19 mouse cellular contexts compared by ENCODE assay signal in the genomic region with DNA sequence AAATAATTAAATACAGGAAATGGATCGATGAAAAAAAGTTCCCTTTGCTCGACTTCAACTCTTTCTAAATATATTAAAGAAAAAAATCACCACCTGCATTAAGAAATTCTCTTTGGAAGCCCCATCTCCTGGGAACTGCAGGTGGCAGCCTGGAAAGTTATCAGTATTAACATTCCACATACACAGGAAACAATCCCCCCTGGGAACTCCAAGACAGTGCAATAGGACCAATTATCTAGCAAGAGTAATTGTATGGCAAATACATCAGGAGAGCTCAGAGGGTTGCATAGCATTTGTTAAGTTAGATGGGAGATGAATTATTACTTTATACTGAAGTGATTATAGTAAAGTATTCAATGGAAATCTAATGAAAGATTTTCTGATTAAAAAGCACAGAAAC.
DNase-seq lines count a peak whose midpoint lies in the region; ATAC-seq and TF ChIP-seq lines count a peak whose summit lies in the region.
"Had no signal": no experiment of that assay in that cellular context is flagged by ENCODE, and none has a peak within 500 bp of the region (broad histone marks: within the 10 kb centered on the region; RNA-seq: fewer than 3 reads in every experiment).

No protein-coding gene starts in this region.

- no peak overlapping the region for H3K27ac ChIP-seq in limb, embryonic 12.5 days
- H3K27ac ChIP-seq in limb, embryonic 10.5 days: no peak overlapping the region
- H3K27ac ChIP-seq: embryonic facial prominence, embryonic 13.5 days; forebrain, embryonic 13.5 days; forebrain, embryonic 15.5 days had no signal

- no peaks in the 10 kb centered on the region for H3K36me3 ChIP-seq in limb, embryonic 12.5 days
- no peaks in the 10 kb centered on the region for H3K36me3 ChIP-seq in limb, embryonic 10.5 days
- H3K36me3 ChIP-seq: embryonic facial prominence, embryonic 13.5 days; forebrain, embryonic 15.5 days had no signal

- no peak overlapping the region for H3K9ac ChIP-seq in limb, embryonic 12.5 days (replicated peaks)
- H3K9ac ChIP-seq: embryonic facial prominence, embryonic 13.5 days; forebrain, embryonic 13.5 days; forebrain, embryonic 15.5 days; forebrain, postnatal 0 days had no signal

- TF ChIP-seq POLR2A in brain, embryonic 14.5 days (IDR thresholded peaks at IDR 0.05; ENCODE audit: borderline replicate concordance, extremely low read depth, insufficient read depth, insufficient read length, poor library complexity, severe bottlenecking): no peak

- peaks cover 28% of the 10 kb centered on the region for H3K4me1 ChIP-seq in limb, embryonic 12.5 days (replicated peaks)
- peaks cover 31% of the 10 kb centered on the region for H3K4me1 ChIP-seq in limb, embryonic 10.5 days
- H3K4me1 ChIP-seq: forebrain, embryonic 15.5 days had no signal

- no peaks in the 10 kb centered on the region for H3K9me3 ChIP-seq in limb, embryonic 12.5 days
- H3K9me3 ChIP-seq in limb, embryonic 10.5 days (replicated peaks): no peaks in the 10 kb centered on the region
- H3K9me3 ChIP-seq: embryonic facial prominence, embryonic 13.5 days; forebrain, embryonic 13.5 days; forebrain, embryonic 15.5 days had no signal

- H3K27me3 ChIP-seq in limb, embryonic 12.5 days: no peaks in the 10 kb centered on the region
- no peaks in the 10 kb centered on the region for H3K27me3 ChIP-seq in limb, embryonic 10.5 days (ENCODE audit: low read depth, poor library complexity, severe bottlenecking)
- H3K27me3 ChIP-seq: embryonic facial prominence, embryonic 13.5 days; forebrain, embryonic 13.5 days; forebrain, embryonic 15.5 days; Patski had no signal

- ATAC-seq in limb, embryonic 12.5 days (ENCODE audit: insufficient number of reproducible peaks, insufficient read depth, low FRiP score, low TSS enrichment, low read depth): no peak
- ATAC-seq: activated CD4-positive, CD25-positive, alpha-beta regulatory T cell, adult 4 months; forebrain, embryonic 13.5 days; forebrain, embryonic 15.5 days; forebrain, postnatal 0 days; Patski had no signal

- H3K4me3 ChIP-seq in limb, embryonic 12.5 days (replicated peaks): no peak overlapping the region
- H3K4me3 ChIP-seq in limb, embryonic 10.5 days: no peak overlapping the region
- H3K4me3 ChIP-seq: embryonic facial prominence, embryonic 13.5 days; forebrain, embryonic 13.5 days; forebrain, embryonic 15.5 days had no signal

- H3K4me2 ChIP-seq in limb, embryonic 12.5 days: peak overlapping the region; percentile 13; the same call in 1 of the 2 replicates
- H3K4me2 ChIP-seq: embryonic facial prominence, embryonic 13.5 days; forebrain, embryonic 13.5 days; forebrain, embryonic 15.5 days had no signal

- TF ChIP-seq CTCF in brain, embryonic 14.5 days (IDR thresholded peaks at IDR 0.05; ENCODE audit: borderline replicate concordance, extremely low read depth, insufficient read depth, insufficient read length): no peak

- DNase-seq in limb, embryonic 10.5 days (ENCODE audit: low spot score): no peak
- peak; percentile 57 for DNase-seq in MN1 (ENCODE audit: low spot score)
- peak; percentile 46 for DNase-seq in brain, embryonic 14.5 days (ENCODE audit: low read depth)
- no peak for DNase-seq in cerebellum, adult 11 months
- DNase-seq: adrenal gland, adult 8-10 months; adrenal gland, postnatal 14 days; adrenal gland, postnatal 36 days; cerebellum, adult 11-12 months; cerebellum, adult 2 months; cerebellum, adult 9-10 months; cerebellum, postnatal 10 days; cerebellum, postnatal 25 days; forebrain, postnatal 0 days had no signal

- WGBS in limb, embryonic 12.5 days: 33% methylated on average over 2 of the region's 2 CpGs
- WGBS in limb, embryonic 10.5 days: 72% methylated on average over 2 of the region's 2 CpGs

Comparison
In these comparisons a context has a peak if more than half of its experiments do, and no peak if none do; other contexts are left out.
1. DNase-seq: peak in MN1 (single experiment) and brain, embryonic 14.5 days (single experiment); none in limb, embryonic 10.5 days (single experiment) and cerebellum, adult 11 months (single experiment).